Mouse (Mus musculus): ENCODE measurements around the gene Tlr4.

Gene Tlr4

DNA sequence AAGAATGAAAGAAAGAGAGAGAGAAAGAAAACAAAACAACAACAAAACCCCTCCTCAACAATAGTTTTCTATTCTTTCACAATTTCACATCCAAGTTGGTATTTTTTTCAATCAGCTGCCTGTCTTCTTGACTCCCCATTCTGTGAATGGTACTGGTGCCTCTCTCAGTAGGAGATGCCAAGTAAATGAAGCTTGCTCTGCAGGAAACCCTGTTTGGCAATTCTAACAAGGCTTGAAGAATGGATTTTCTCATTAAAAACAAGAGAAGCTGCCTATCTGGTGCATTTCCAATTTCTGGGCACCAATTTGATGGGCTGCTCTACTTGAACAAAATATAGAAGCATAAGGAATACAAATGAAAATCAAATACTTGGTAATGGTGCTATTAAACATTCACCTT, 74.1 kb downstream of the Tlr4 start:
- no peak for DNase-seq

DNA sequence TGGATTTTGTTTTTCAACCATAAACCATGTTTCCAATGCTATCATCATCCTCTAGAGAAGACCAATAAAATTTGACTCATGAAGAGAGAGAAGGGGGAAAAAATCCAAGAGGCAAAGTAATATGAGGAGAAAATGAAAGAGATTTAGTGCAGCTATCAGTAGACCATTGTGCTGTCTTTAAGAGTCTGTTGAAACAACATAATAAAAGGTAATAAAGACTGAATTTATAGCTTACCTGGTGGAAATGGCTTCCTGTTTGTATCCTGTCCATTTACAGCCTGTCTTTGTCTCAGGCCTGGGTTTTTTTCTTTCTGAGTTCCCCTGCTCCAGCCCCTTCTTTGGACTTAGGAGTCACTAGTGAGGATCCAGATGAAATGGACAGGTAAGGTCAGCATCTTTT, 81.0 kb downstream of the Tlr4 start:
- no peak for DNase-seq

DNA sequence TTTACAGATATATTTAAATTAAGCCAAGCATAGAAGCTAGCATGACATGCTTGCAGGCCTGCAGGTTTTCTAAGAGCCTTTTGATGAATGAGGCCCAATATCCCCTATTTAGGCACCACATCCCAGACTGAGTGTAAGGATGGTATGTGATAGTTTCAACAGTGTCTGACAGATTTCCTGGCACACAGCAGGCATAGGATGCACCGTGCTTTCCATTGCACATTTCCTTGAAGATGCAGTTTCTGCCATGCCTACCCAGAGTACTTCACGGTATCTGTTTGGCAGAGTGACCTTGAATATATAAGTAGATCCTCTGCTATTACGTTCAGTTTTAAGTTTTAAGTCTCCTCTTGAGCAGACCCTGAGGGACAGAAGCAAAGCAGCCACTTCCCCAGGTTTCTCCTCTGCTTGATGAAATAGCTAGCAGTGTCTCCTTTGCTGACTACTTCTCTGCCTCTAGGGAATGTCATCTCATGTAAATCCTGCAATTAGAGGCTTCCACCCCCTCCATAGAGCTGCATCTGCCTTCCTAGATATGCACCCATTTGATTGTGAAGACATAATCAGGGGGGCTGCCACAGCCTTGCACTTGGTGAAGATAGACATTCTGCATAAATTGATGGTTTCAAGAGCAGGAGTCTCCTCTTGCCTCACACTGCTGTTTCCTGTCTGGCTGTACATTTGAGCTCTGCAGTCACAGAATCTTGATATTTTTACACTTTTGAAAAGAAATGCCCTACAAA, 92.4 kb downstream of the Tlr4 start:
- DNase-seq: no peak

DNA sequence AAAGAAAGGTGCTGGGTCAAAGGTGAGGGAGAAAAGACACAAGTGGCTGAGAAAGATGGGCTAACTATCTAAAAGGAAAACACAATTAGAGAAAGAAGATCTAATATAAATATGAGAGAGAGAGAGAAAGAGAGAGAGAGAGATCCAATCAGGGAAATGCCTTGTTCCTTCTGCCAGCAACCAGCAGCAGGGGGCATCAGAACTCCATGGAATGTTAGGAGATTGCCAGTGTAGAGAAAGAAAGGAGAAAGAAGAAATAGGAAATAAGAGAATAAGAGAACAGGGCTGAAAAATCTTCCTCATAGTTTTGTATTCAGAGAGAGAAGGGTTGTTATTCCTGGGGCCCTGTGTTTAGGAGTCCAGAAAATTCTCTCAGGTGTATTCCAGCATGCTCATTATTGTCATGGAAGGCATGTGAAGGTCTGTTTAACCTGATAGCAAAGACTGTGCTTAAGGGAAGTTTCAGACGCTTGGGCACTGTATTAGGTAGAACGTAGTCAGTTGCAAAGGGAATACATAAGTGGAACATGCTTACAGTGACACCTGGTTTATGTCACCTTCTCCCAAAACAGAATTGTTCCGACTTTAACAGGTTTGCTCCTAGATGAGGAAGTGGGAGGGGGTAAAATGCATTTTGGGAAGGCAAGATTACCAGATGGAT, 96.4 kb downstream of the Tlr4 start:
- peak; percentile 76 to 81 for DNase-seq

DNA sequence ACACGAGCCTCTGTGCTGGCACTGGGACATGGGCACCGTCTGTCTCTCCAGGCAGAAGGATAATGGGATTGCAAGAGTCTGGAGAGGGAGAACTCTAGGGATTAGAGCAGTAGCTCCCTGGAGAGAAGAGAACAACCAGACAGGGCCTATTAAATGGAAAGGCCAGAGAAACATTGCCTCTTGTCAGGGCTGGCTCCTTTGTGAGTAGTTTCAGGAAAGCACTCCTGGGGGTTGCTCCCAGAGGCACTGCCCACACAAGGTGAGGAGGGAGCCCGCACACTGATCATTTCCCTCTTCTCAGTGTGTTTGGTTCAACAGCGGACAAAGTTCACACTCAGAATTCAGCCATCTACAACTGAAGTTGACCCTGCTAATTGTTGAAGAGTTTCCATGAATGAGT, 98.7 kb downstream of the Tlr4 start:
- DNase-seq: no peak

DNA sequence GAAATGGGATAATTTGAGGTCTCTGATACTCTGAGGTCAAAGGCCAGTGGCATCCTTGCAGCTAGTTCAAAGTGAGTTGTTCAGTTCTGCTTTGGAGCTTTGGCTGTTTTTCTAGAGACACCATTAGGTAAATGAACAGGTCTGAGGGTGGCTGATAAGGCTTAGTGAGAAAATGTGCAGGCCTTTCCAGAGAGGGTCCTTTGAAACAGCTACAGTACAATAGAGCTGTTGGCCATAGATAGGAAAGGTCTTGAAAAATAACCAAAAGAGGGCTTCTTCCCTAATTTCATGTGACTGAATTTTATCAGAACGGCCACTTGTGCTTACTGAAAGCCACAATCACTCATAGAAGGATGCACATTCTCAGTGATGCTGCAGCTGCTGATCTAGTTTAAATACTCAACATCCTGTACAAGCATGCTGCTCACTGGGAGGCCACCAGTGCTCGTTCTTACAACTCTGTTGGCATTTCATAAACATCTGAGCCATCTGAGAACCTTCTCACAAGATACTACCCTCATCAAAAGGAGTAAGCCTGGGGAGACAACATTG, 100.2 kb downstream of the Tlr4 start:
- no peak for DNase-seq

DNA sequence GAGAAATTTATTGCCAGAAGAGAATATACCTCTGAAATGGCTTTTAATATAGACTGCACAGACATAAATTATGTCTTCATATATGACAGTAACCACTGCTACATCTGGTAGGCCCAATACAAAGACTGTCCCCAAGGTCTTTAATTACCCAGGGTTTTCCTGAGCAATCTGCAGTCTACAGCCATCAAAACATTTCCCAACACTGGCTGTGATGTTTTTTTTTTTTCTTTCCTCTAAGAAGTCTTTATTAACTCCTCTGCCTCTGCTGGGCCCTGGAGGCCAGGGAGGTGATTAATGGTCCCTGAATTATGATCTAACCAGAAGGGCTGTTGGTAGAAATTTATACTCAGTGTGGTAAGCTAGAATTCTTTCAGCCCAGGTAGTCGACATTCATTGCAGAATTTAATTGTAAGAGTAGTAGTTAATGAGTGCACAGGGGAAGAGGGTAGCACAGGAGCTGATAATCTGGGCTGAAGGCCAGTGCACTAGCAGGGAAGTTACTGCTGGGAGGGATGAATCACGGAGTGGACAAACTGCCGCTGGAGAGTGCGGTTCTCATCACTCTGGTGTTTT, 111.2 kb downstream of the Tlr4 start:
- peak in 1 of 2 experiments; percentile 11 for DNase-seq

DNA sequence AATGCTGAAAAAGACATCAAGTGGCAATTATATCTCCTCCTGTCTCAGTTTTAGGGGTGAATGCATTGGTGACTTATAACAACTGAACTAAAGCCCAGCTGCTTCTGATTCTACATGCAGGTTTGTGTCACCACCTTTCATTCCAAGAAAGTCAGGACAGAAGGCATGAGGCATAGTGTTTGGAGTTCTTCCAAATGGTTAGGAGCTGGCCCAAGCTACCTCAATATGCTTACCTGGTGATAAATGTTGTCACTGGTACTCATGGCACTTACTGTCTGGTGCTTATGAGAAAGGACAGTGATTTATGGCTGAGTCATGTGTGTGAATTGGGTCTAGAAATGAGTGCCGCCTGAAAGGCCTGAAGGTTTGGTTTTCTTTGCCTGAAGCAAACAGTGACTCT, 114.5 kb downstream of the Tlr4 start:
- peak; percentile 22 to 56 for DNase-seq

DNA sequence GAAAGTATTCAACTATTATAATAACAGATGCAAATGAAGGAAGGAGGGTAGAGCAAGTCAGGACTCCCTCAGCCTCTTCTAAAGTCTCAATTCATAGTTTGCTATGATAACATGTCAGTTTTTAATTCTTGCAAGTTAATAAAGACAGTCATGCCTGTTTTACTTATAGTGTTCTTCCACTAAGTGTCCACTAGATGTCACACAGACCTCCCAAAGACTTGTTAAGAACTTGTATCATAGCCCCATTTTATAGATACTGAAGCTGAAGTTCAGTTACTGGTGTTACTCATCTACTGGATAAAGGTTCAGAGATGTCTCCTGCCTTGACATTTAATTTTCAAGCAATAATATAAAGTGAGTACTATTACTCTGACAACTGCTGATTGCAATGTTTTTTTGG, 116.3 kb downstream of the Tlr4 start:
- no peak for DNase-seq

DNA sequence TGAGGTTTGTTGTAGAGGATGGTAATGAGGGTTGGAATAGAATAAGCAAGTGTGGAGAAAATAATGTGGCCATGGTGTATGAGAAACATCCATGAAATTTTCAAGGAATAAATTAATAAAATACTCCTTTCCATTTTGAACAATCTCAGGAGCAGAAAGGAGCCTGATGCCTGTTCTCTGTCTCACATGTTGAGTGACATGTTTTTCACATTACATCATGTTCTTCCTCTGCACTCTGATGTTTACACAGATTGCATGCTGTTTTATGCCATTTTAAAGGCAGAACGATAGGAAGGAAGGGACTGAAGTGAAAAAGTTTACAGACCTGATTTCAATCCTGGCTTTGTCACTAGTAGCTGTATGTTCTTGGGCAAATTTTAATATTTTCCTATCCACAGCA, 120.3 kb downstream of the Tlr4 start:
- no peak for DNase-seq

DNA sequence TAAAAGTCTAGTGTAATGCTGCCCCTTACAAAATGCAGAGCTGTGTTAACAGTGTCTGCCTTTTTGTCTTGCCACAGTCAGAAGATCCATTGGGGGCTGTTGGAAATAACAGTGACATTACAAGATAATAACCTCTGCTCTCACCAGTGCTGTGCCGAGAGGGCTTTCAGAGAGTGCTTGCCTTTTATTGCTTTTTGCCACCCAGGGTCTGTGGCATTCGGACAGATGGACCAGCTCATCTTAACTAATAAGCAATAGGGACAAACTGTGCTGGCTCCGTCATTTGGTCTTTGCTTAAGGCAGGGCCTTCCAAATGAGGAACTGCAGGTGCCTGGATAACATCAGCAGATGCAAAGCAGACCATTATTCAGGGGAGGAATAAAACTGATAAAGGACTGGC, 147.5 kb downstream of the Tlr4 start:
- DNase-seq: peak in 1 of 2 experiments; percentile 4

All from cerebellum, postnatal 14 days (tissue).